Mouse (Mus musculus) ES-E14 (cell line): Measurements from ENCODE around the gene Mtx1. TPM values are rescaled to one million over a fixed set of nuclear protein-coding genes. Genes with fewer than 3 reads are reported as not detected.

ENCODE experiments used
- DNase-seq: peaks from one replicate; pipeline ENCODE4 v3.0.0-alpha.2; 2013; ENCODE audit warnings: low read depth, low spot score
- H3K27ac ChIP-seq: 2 replicates; pipeline ENCODE4 v1.5.1; 2012; ENCODE audit warnings: low read depth, mild to moderate bottlenecking, low read length, moderate library complexity, mixed read lengths; ENCODE audit not compliant: poor library complexity, insufficient read depth, severe bottlenecking
- H3K36me3 ChIP-seq: 2 replicates; pipeline ENCODE4 v1.6.1; 2012; ENCODE audit warnings: mild to moderate bottlenecking, low read length, moderate library complexity, mixed read lengths; ENCODE audit not compliant: control insufficient read depth, poor library complexity, insufficient read depth, severe bottlenecking
- H3K4me1 ChIP-seq, 2 experiments: fragments of 150-350 bp in 1 of 2; sonication (generic) in 1 of 2; 2 replicates each; pipeline ENCODE4 v1.6.1; 2012; ENCODE audit warnings: low read length in 2 of 2, mild to moderate bottlenecking in 1 of 2, mixed read lengths in 1 of 2; ENCODE audit not compliant: control insufficient read depth in 2 of 2, insufficient read depth in 2 of 2, poor library complexity in 1 of 2
- H3K4me3 ChIP-seq, 2 experiments: fragments of 150-350 bp in 1 of 2; sonication (generic) in 1 of 2; 2 replicates each; pipeline ENCODE4 v1.5.1; 2012; ENCODE audit warnings: low read length in 2 of 2, low read depth in 1 of 2, mild to moderate bottlenecking in 1 of 2, mixed read lengths in 1 of 2; ENCODE audit not compliant: insufficient read depth in 1 of 2, poor library complexity in 1 of 2, severe bottlenecking in 1 of 2
- H3K9ac ChIP-seq: 2 replicates; pipeline ENCODE4 v1.6.1; 2012; ENCODE audit warnings: low read depth, mild to moderate bottlenecking, low read length, mixed read lengths; ENCODE audit not compliant: poor library complexity, insufficient read depth, severe bottlenecking
- H3K9me3 ChIP-seq: fragments of 150-350 bp; sonication (generic); 2 replicates; pipeline ENCODE4 v1.6.1; 2012; ENCODE audit warnings: low read depth, mild to moderate bottlenecking, low read length; ENCODE audit not compliant: control insufficient read depth, insufficient read depth
- CHD2 ChIP-seq: IDR thresholded peaks from 2 replicates; pipeline ENCODE4 v1.6.1; 2014; ENCODE audit warnings: mild to moderate bottlenecking, low read depth, low read length, inconsistent platforms
- HCFC1 ChIP-seq: IDR thresholded peaks from 2 replicates; pipeline ENCODE4 v1.6.1; 2012; ENCODE audit warnings: low read length, inconsistent platforms, borderline replicate concordance; ENCODE audit not compliant: insufficient read depth
- MAFK ChIP-seq: IDR thresholded peaks from 2 replicates; pipeline ENCODE4 v1.6.1; 2014; ENCODE audit warnings: mild to moderate bottlenecking, low read depth, low read length, inconsistent platforms; ENCODE audit not compliant: insufficient read depth
- ZC3H11A ChIP-seq: IDR thresholded peaks from 2 replicates; pipeline ENCODE4 v1.6.1; 2012; ENCODE audit warnings: low read depth, mild to moderate bottlenecking, inconsistent platforms, low read length, borderline replicate concordance
- ZNF384 ChIP-seq: IDR thresholded peaks from 2 replicates; pipeline ENCODE4 v1.6.1; 2012; ENCODE audit warnings: low read depth, low read length, inconsistent platforms
- in situ Hi-C, 2 experiments: fragments of 600-800 bp; cut with MboI; formaldehyde crosslinking; loops; one replicate each; pipeline ENCODE4 v1.15.1; 2025; ENCODE audit warnings: low sequenced_read_pairs in 2 of 2, inconsistent platforms in 1 of 2; ENCODE audit not compliant: unreplicated experiment in 2 of 2
- total RNA-seq: library from RNA; depleted of rRNA; stranded (reverse); fragments of 300-350 nt; gene quantifications from 2 replicates; pipeline ENCODE4 v1.2.3, GENCODE M21; 2012

Gene Mtx1
- total RNA-seq, 1 experiment: 251 TPM

DNA sequence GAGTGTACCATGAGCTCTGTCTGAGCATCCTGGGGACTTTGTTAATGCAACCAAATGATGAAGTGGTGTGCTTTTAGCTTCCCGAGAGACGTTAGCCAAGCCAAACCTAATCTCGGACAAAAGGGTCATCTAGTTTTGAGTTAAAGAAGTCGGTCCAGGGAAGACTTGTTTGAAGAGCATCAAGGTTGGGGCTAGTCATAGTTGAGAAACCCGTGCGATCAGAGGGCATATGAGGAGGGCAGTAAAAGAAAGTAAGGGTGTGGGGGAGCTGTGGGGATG is 48.8 kb downstream of the Mtx1 start:
- H3K4me3 ChIP-seq: peak overlapping the region; percentile 77 to 95
- no peak for DNase-seq
- H3K36me3 ChIP-seq: peaks cover 51% of the 10 kb centered on the region
- no peak overlapping the region; the same call in 1 of the 2 replicates for H3K27ac ChIP-seq
- peak overlapping the region; percentile 87 for H3K9ac ChIP-seq
- H3K4me1 ChIP-seq: peaks cover 4% of the 10 kb centered on the region in 2 experiments; a peak in 3 of 4 replicates
- H3K9me3 ChIP-seq: no peaks in the 10 kb centered on the region
- in situ Hi-C loops: no loop called here
- TF ChIP-seq CHD2 (no peak), MAFK (no peak), ZC3H11A (no peak), HCFC1 (no peak), ZNF384 (no peak)

DNA sequence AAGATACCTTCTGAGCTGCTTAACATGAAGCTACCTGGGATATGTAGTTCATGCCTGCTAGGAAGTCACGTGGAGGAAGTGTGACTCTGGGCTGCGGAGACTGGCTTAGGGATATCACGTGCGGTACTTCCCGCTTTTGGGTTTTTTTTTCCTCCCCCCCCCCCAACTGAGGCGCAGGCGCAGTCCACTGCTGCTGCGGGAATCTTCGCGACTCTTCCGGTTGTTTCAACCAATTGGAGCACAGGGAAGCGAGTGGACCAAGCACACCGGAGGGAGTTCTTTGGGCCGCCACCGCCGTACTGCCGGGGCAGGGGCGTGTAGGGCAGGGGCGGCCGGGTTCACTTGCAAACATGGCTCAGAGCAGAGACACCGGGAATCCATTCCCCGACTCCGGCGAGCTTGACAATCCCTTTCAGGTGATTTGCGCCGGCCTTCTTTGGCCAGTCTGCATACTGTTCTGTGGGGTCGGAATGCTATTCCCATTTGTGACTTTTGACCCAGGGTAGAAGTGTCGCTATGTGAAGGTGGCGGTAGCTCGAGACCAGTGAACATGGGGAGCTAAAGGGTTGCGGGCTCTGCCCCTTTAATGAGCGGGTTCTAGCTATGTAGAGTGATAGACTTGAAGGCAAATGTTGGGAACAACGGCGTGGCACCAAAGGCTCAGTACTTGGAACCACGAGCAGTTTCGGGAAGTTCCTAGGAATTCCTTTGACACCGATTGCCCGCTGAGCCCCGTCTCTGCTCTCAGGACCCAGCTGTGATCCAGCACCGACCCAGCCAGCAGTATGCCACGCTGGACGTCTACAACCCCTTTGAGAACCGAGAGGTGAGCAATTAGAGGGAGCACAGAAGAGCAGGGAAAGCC is 49.4 kb downstream of the Mtx1 start, which contains the start of gene Scamp3:
TSS of gene Scamp3 (plus strand) at position 232 of the 865 bp plus-strand sequence.
- in situ Hi-C loops: no loop called here
- Histone ChIP-seq H3K9ac (peak within 1 kb of the TSS; percentile 87), H3K4me1 (peaks cover 4% of the 10 kb centered on the region in 2 experiments; a peak in 3 of 4 replicates), H3K9me3 (no peaks in the 10 kb centered on the region), H3K36me3 (peaks cover 52% of the 10 kb centered on the region), H3K4me3 (peak within 1 kb of the TSS; percentile 77 to 95), H3K27ac (peak within 1 kb of the TSS; percentile 4)
- no peak for TF ChIP-seq ZC3H11A
- TF ChIP-seq ZNF384: peak; percentile 98
- peak; percentile 97 for TF ChIP-seq HCFC1
- no peak for TF ChIP-seq MAFK
- peak; percentile 40 for TF ChIP-seq CHD2
- DNase-seq: peak; percentile 98

DNA sequence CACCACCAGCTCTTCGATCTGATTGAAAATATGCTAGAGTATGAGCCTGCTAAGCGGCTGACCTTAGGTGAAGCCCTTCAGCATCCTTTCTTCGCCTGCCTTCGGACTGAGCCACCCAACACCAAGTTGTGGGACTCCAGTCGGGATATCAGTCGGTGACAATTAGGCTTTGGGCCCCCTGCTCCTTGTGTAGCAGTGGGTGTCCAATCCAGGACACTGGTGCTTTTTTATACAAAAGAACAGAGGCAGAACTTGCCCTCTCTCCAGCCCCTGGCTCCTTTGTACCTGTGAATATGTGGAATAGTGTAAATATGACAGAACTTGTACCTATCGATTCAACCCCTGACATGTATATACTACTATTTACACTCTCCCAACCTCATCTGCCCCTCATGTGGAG is 50.5 kb downstream of the Mtx1 start:
- H3K4me1 ChIP-seq: peaks cover 4% of the 10 kb centered on the region in 2 experiments; a peak in 2 of 4 replicates
- no peaks in the 10 kb centered on the region for H3K9me3 ChIP-seq
- H3K27ac ChIP-seq: no peak overlapping the region
- H3K4me3 ChIP-seq: no peak overlapping the region
- DNase-seq: no peak
- no peak for TF ChIP-seq MAFK
- TF ChIP-seq HCFC1: no peak
- TF ChIP-seq ZC3H11A: no peak
- no peak for TF ChIP-seq ZNF384
- no peak for TF ChIP-seq CHD2
- no peak overlapping the region for H3K9ac ChIP-seq
- peaks cover 55% of the 10 kb centered on the region for H3K36me3 ChIP-seq
- in situ Hi-C loops: no loop called here

DNA sequence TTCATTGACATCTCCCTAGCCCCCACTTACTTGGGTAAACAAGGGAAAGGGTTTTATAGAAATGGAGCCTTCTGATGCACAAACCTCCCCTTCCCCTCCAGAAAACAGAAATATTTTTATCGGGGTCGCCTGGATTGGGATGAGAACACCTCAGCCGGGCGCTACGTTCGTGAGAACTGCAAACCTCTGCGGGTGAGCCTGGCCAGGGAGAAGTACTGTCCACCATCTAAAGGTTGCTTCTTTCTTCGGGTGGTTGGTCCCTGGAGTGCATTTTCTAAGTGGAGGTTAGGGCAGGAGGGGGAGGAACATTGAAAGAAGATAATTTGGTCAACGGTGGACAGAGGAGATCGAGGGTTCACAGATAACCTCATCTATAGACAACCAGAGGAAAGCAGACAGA is 51.3 kb downstream of the Mtx1 start:
- in situ Hi-C loops: no loop called here
- no peak for DNase-seq
- H3K27ac ChIP-seq: no peak overlapping the region
- TF ChIP-seq MAFK (no peak), CHD2 (no peak), HCFC1 (no peak), ZC3H11A (no peak), ZNF384 (no peak)
- peaks cover 4% of the 10 kb centered on the region in 2 experiments; a peak in 2 of 4 replicates for H3K4me1 ChIP-seq
- no peaks in the 10 kb centered on the region for H3K9me3 ChIP-seq
- no peak overlapping the region for H3K9ac ChIP-seq
- H3K4me3 ChIP-seq: no peak overlapping the region
- peaks cover 56% of the 10 kb centered on the region for H3K36me3 ChIP-seq
